Mouse (Mus musculus): Measurements from ENCODE around the gene Tfdp2. TPM values are rescaled to one million over a fixed set of nuclear protein-coding genes. Genes with fewer than 3 reads are reported as not detected.

Gene Tfdp2
- polyA plus RNA-seq, 1 experiment from 2014 or later, result 65.8 TPM

- DNase-seq (ENCODE audit: low spot score) (no peak), ATAC-seq (ENCODE audit: insufficient number of reproducible peaks, low FRiP score, low TSS enrichment, low read depth) (no peak)
- Histone ChIP-seq H3K27me3 (ENCODE audit: control insufficient read depth, insufficient read depth, low read length) (no peaks in the 10 kb centered on the region), H3K4me1 (ENCODE audit: control insufficient read depth, insufficient read depth, low read length) (no peaks in the 10 kb centered on the region), H3K36me3 (ENCODE audit: control insufficient read depth, insufficient read depth, low read length) (no peaks in the 10 kb centered on the region), H3K9me3 (ENCODE audit: control insufficient read depth, low read length) (no peaks in the 10 kb centered on the region), H3K4me3 (ENCODE audit: low read depth, low read length) (no peak overlapping the region), H3K4me2 (ENCODE audit: low read depth, severe bottlenecking) (no peak overlapping the region), H3K27ac (replicated peaks; ENCODE audit: low read depth, low read length) (no peak overlapping the region), H3K9ac (ENCODE audit: low read length) (no peak overlapping the region)
- 60% methylated on average over 2 of the region's 2 CpGs for WGBS
Measured at GRCm38 (mm10) chr9:96235477-96235876, 39.4 kb downstream of the Tfdp2 start.

- Histone ChIP-seq H3K36me3 (ENCODE audit: control insufficient read depth, insufficient read depth, low read length) (no peaks in the 10 kb centered on the region), H3K9me3 (ENCODE audit: control insufficient read depth, low read length) (no peaks in the 10 kb centered on the region), H3K4me2 (ENCODE audit: low read depth, severe bottlenecking) (no peak overlapping the region), H3K27ac (replicated peaks; ENCODE audit: low read depth, low read length) (no peak overlapping the region), H3K9ac (ENCODE audit: low read length) (no peak overlapping the region), H3K4me3 (ENCODE audit: low read depth, low read length) (no peak overlapping the region), H3K27me3 (ENCODE audit: control insufficient read depth, insufficient read depth, low read length) (no peaks in the 10 kb centered on the region), H3K4me1 (ENCODE audit: control insufficient read depth, insufficient read depth, low read length) (no peaks in the 10 kb centered on the region)
- no peak for DNase-seq (ENCODE audit: low spot score)
- WGBS, result 33% methylated on average over 1 of the region's 1 CpGs
- no peak for ATAC-seq (ENCODE audit: insufficient number of reproducible peaks, low FRiP score, low TSS enrichment, low read depth)
Measured at GRCm38 (mm10) chr9:96237391-96237790, 41.3 kb downstream of the Tfdp2 start.

GRCm38 (mm10) chr9:96238286-96238685 is 42.2 kb downstream of the Tfdp2 start:
- no peak overlapping the region for H3K27ac ChIP-seq (replicated peaks; ENCODE audit: low read depth, low read length)
- no peaks in the 10 kb centered on the region for H3K4me1 ChIP-seq (ENCODE audit: control insufficient read depth, insufficient read depth, low read length)
- H3K4me2 ChIP-seq (ENCODE audit: low read depth, severe bottlenecking), result no peak overlapping the region
- no peaks in the 10 kb centered on the region for H3K27me3 ChIP-seq (ENCODE audit: control insufficient read depth, insufficient read depth, low read length)
- no peaks in the 10 kb centered on the region for H3K36me3 ChIP-seq (ENCODE audit: control insufficient read depth, insufficient read depth, low read length)
- no peak for ATAC-seq (ENCODE audit: insufficient number of reproducible peaks, low FRiP score, low TSS enrichment, low read depth)
- no peak for DNase-seq (ENCODE audit: low spot score)
- H3K9ac ChIP-seq (ENCODE audit: low read length), result no peak overlapping the region
- H3K4me3 ChIP-seq (ENCODE audit: low read depth, low read length), result no peak overlapping the region
- no peaks in the 10 kb centered on the region for H3K9me3 ChIP-seq (ENCODE audit: control insufficient read depth, low read length)
- 66% methylated on average over 1 of the region's 1 CpGs for WGBS

DNA sequence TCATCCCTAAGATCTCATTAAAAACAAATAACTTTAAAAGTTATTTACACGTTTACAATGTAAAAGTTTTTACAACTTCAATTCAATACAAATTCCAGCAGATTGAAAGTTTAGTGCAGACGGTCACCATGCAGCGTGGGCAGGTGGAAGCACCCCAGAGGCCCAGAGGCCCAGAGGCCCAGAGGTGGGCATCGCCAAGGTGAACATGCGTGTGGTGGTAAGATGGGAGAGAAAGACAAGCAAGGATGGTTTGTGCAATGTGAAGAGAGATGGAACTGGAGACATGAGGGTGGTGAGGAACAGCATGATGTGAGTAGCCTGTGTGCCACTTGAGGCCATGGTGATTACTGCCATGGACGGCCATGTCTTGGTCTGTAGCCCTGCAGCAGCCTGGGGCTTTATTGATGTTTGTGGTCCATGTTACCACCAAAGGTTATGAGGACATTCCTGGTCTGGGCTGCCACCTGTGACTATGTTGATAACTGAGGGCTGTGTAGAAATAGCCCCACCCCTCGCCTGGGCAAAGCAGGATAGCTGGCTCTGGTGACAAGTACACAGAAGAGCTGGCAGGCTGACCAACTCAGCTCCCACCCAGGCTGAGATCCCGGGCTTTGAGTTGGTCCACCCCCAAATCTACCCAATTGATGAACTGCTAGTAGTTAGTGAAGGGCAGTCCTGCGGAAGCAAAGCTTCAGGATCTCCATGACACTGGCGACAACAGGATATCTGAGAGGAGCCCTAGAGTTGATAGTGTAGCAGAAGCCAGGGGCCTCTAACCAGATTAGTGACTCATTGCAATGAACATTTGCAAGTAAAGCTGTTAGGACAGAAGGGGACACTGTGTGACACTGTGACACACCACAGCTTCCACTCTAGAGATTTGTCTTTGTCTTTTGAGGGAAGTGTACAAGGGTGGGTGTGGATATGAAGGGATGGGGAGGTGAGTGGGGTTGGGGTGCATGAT is 45.3 kb downstream of the Tfdp2 start:
- Histone ChIP-seq H3K9ac (ENCODE audit: low read length) (no peak overlapping the region), H3K27ac (replicated peaks; ENCODE audit: low read depth, low read length) (no peak overlapping the region), H3K4me2 (ENCODE audit: low read depth, severe bottlenecking) (no peak overlapping the region), H3K36me3 (ENCODE audit: control insufficient read depth, insufficient read depth, low read length) (no peaks in the 10 kb centered on the region), H3K27me3 (ENCODE audit: control insufficient read depth, insufficient read depth, low read length) (no peaks in the 10 kb centered on the region), H3K9me3 (ENCODE audit: control insufficient read depth, low read length) (no peaks in the 10 kb centered on the region), H3K4me1 (ENCODE audit: control insufficient read depth, insufficient read depth, low read length) (no peaks in the 10 kb centered on the region), H3K4me3 (ENCODE audit: low read depth, low read length) (no peak overlapping the region)
- 86% methylated on average over 10 of the region's 10 CpGs for WGBS
- no peak for DNase-seq (ENCODE audit: low spot score)
- 0 out of 2 replicates have a peak, but pooled peaks have one; percentile 51 for ATAC-seq (ENCODE audit: insufficient number of reproducible peaks, low FRiP score, low TSS enrichment, low read depth)

GRCm38 (mm10) chr9:96243915-96244314 is 47.8 kb downstream of the Tfdp2 start:
- ATAC-seq (ENCODE audit: insufficient number of reproducible peaks, low FRiP score, low TSS enrichment, low read depth), result no peak

GRCm38 (mm10) chr9:96254812-96255211 is 58.7 kb downstream of the Tfdp2 start:
- WGBS, result 92% methylated on average over 2 of the region's 2 CpGs
- Histone ChIP-seq H3K27ac (replicated peaks; ENCODE audit: low read depth, low read length) (no peak overlapping the region), H3K36me3 (ENCODE audit: control insufficient read depth, insufficient read depth, low read length) (no peaks in the 10 kb centered on the region), H3K4me2 (ENCODE audit: low read depth, severe bottlenecking) (no peak overlapping the region), H3K4me1 (ENCODE audit: control insufficient read depth, insufficient read depth, low read length) (no peaks in the 10 kb centered on the region), H3K9ac (ENCODE audit: low read length) (no peak overlapping the region), H3K9me3 (ENCODE audit: control insufficient read depth, low read length) (no peaks in the 10 kb centered on the region), H3K4me3 (ENCODE audit: low read depth, low read length) (no peak overlapping the region), H3K27me3 (ENCODE audit: control insufficient read depth, insufficient read depth, low read length) (no peaks in the 10 kb centered on the region)
- no peak for ATAC-seq (ENCODE audit: insufficient number of reproducible peaks, low FRiP score, low TSS enrichment, low read depth)
- DNase-seq (ENCODE audit: low spot score), result no peak

More at GRCm38 (mm10) chr9:96243915-96244314, 47.8 kb downstream of the Tfdp2 start:
- no peak overlapping the region for H3K9ac ChIP-seq (ENCODE audit: low read length)
- H3K4me1 ChIP-seq (ENCODE audit: control insufficient read depth, insufficient read depth, low read length), result no peaks in the 10 kb centered on the region
- DNase-seq (ENCODE audit: low spot score), result no peak
- no peak overlapping the region for H3K27ac ChIP-seq (replicated peaks; ENCODE audit: low read depth, low read length)
- H3K27me3 ChIP-seq (ENCODE audit: control insufficient read depth, insufficient read depth, low read length), result no peaks in the 10 kb centered on the region
- no peak overlapping the region for H3K4me3 ChIP-seq (ENCODE audit: low read depth, low read length)
- no peaks in the 10 kb centered on the region for H3K9me3 ChIP-seq (ENCODE audit: control insufficient read depth, low read length)
- no peaks in the 10 kb centered on the region for H3K36me3 ChIP-seq (ENCODE audit: control insufficient read depth, insufficient read depth, low read length)
- 86% methylated on average over 6 of the region's 6 CpGs for WGBS
- H3K4me2 ChIP-seq (ENCODE audit: low read depth, severe bottlenecking), result no peak overlapping the region

- Histone ChIP-seq H3K27me3 (ENCODE audit: control insufficient read depth, insufficient read depth, low read length) (no peaks in the 10 kb centered on the region), H3K9ac (ENCODE audit: low read length) (no peak overlapping the region), H3K4me1 (ENCODE audit: control insufficient read depth, insufficient read depth, low read length) (no peaks in the 10 kb centered on the region), H3K36me3 (ENCODE audit: control insufficient read depth, insufficient read depth, low read length) (no peaks in the 10 kb centered on the region), H3K9me3 (ENCODE audit: control insufficient read depth, low read length) (no peaks in the 10 kb centered on the region), H3K27ac (replicated peaks; ENCODE audit: low read depth, low read length) (no peak overlapping the region), H3K4me2 (ENCODE audit: low read depth, severe bottlenecking) (no peak overlapping the region), H3K4me3 (ENCODE audit: low read depth, low read length) (peak overlapping the region; percentile 49; the same call in 1 of the 2 replicates)
- DNase-seq (ENCODE audit: low spot score), result peak; percentile 39
- no peak for ATAC-seq (ENCODE audit: insufficient number of reproducible peaks, low FRiP score, low TSS enrichment, low read depth)
- WGBS, result 19% methylated on average over 6 of the region's 6 CpGs
Measured at GRCm38 (mm10) chr9:96258478-96258877, 62.4 kb downstream of the Tfdp2 start.

- DNase-seq (ENCODE audit: low spot score), result peak; percentile 70
- peak overlapping the region; percentile 23; the same call in 1 of the 2 replicates for H3K9ac ChIP-seq (ENCODE audit: low read length)
Measured at GRCm38 (mm10) chr9:96259017-96259512, 63.0 kb downstream of the Tfdp2 start.

More at GRCm38 (mm10) chr9:96259017-96259512, 63.0 kb downstream of the Tfdp2 start:
- H3K27me3 ChIP-seq (ENCODE audit: control insufficient read depth, insufficient read depth, low read length), result no peaks in the 10 kb centered on the region
- no peaks in the 10 kb centered on the region for H3K4me1 ChIP-seq (ENCODE audit: control insufficient read depth, insufficient read depth, low read length)
- H3K27ac ChIP-seq (replicated peaks; ENCODE audit: low read depth, low read length), result no peak overlapping the region
- H3K4me2 ChIP-seq (ENCODE audit: low read depth, severe bottlenecking), result peak overlapping the region; percentile 48
- ATAC-seq (ENCODE audit: insufficient number of reproducible peaks, low FRiP score, low TSS enrichment, low read depth), result peak; percentile 76; the same call in 1 of the 2 replicates
- H3K36me3 ChIP-seq (ENCODE audit: control insufficient read depth, insufficient read depth, low read length), result no peaks in the 10 kb centered on the region
- WGBS, result 0% methylated on average over 5 of the region's 5 CpGs
- H3K4me3 ChIP-seq (ENCODE audit: low read depth, low read length), result peak overlapping the region; percentile 49
- H3K9me3 ChIP-seq (ENCODE audit: control insufficient read depth, low read length), result no peaks in the 10 kb centered on the region

Data from limb, embryonic 11.5 days (tissue).